Mouse (Mus musculus) spleen, adult 2 months (tissue): Measurements from ENCODE around the gene Celf1. TPM values are rescaled to one million over a fixed set of nuclear protein-coding genes. Genes with fewer than 3 reads are reported as not detected.
A peak's percentile ranks its signal among the peaks of the same experiment; 100 is the strongest.
"Not testable (repeated sequence)": the region's sequence is repeated elsewhere in the genome, so short reads cannot be mapped to it uniquely, and the experiment has no call there.

Experiments
- DNase-seq, 2 experiments: peaks; one replicate each; pipeline versions ENCODE4 v3.0.0 to v3.0.0-alpha.2; 2012 to 2021; ENCODE audit warnings: low spot score in 2 of 2, low read depth in 1 of 2
- H3K27ac ChIP-seq: fragments of 200-500 bp; 2 replicates; pipeline ENCODE4 v1.5.1; 2012; ENCODE audit warnings: low read length, inconsistent platforms; ENCODE audit not compliant: insufficient read depth
- H3K27me3 ChIP-seq: fragments of 200-500 bp; 2 replicates; pipeline ENCODE4 v1.6.1; 2012; ENCODE audit warnings: mild to moderate bottlenecking, moderate library complexity, low read length, inconsistent platforms; ENCODE audit not compliant: control insufficient read depth, insufficient read depth
- H3K36me3 ChIP-seq: fragments of 200-500 bp; 2 replicates; pipeline ENCODE4 v1.6.1; 2012; ENCODE audit warnings: mild to moderate bottlenecking, low read length, inconsistent platforms; ENCODE audit not compliant: control insufficient read depth, insufficient read depth
- H3K4me1 ChIP-seq: fragments of 200-500 bp; 2 replicates; pipeline ENCODE4 v1.6.1; 2011; ENCODE audit warnings: inconsistent platforms; ENCODE audit not compliant: control insufficient read depth, insufficient read depth, insufficient read length
- H3K4me3 ChIP-seq: fragments of 200-500 bp; 2 replicates; pipeline ENCODE4 v1.5.1; 2011; ENCODE audit warnings: mild to moderate bottlenecking, inconsistent platforms; ENCODE audit not compliant: insufficient read depth, insufficient read length; ENCODE audit errors: extremely low read depth
- CTCF ChIP-seq: fragments of 200-500 bp; IDR thresholded peaks from 2 replicates; pipeline ENCODE4 v1.5.1; 2011; ENCODE audit warnings: mild to moderate bottlenecking, inconsistent platforms; ENCODE audit not compliant: insufficient read depth, insufficient read length, insufficient replicate concordance; ENCODE audit errors: extremely low read depth
- POLR2A ChIP-seq: fragments of 200-500 bp; IDR thresholded peaks from 2 replicates; pipeline ENCODE4 v1.6.1; 2011; ENCODE audit warnings: low read depth, low read length, inconsistent platforms
- WGBS: fragments of 180-500 bp; shearing (Covaris S2); methylation state at CpG from one replicate; pipeline ENCODE4 v1.1.7; 2018; 5-methylcytosine and 5-hydroxymethylcytosine counted together
- polyA plus RNA-seq: library from polyadenylated mRNA; depleted of rRNA; stranded (reverse); fragments of >200 nt; gene quantifications from 2 replicates; pipeline ENCODE4 v1.2.3, GENCODE M21; 2012

Celf1 gene
- polyA plus RNA-seq, 1 experiment, result 35.3 TPM

- H3K4me3 ChIP-seq, result no peak overlapping the region
- H3K27me3 ChIP-seq, result no peaks in the 10 kb centered on the region
- no peak for DNase-seq
- peaks cover 3% of the 10 kb centered on the region; the same call in 1 of the 2 replicates for H3K4me1 ChIP-seq
- WGBS, result 80% methylated on average over 13 of the region's 13 CpGs
- no peaks in the 10 kb centered on the region for H3K36me3 ChIP-seq
- H3K27ac ChIP-seq, result no peak overlapping the region
- TF ChIP-seq POLR2A, result no peak
- TF ChIP-seq CTCF, result no peak
Observed at GRCm38 (mm10) chr2:91044727-91045126, 104.5 kb downstream of the Celf1 start.

- DNase-seq, H3K36me3 ChIP-seq, H3K4me1 ChIP-seq, H3K4me3 ChIP-seq, H3K27me3 ChIP-seq, H3K27ac ChIP-seq: not testable (repeated sequence)
- WGBS, result 88% methylated on average over 1 of the region's 1 CpGs
Observed at GRCm38 (mm10) chr2:91045805-91046204, 105.6 kb downstream of the Celf1 start.

- H3K36me3 ChIP-seq, result no peaks in the 10 kb centered on the region
- no peak overlapping the region for H3K4me3 ChIP-seq
- H3K27ac ChIP-seq, result no peak overlapping the region
- no peaks in the 10 kb centered on the region for H3K27me3 ChIP-seq
- H3K4me1 ChIP-seq, result no peaks in the 10 kb centered on the region
- TF ChIP-seq CTCF (no peak), POLR2A (no peak)
- no peak for DNase-seq
- 85% methylated on average over 9 of the region's 9 CpGs for WGBS
Observed at GRCm38 (mm10) chr2:91047359-91047758, 107.2 kb downstream of the Celf1 start.

DNA sequence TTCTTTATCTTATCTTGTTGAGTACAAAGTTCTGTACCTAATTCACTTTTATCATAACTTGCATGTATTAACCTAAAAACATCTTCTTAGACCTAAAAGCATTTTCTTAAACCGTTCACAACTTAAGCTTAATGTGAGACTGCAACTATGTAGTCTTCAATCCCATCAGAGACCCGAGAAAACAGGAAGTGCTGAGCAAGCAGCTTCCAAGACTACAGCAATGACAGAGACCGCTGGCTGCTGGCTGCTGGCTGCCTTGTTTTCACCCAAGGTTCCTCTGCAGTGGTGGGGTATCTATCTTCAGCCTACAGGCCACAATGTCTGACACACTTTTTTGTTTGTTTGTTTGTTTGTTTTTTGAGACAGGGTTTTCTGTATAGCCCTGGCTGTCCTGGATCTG is 111.7 kb downstream of the Celf1 start:
- 43% methylated on average over 3 of the region's 3 CpGs for WGBS
- Histone ChIP-seq H3K36me3 (peaks cover 12% of the 10 kb centered on the region), H3K4me1 (peaks cover 4% of the 10 kb centered on the region; the same call in 1 of the 2 replicates), H3K27me3 (no peaks in the 10 kb centered on the region), H3K4me3 (no peak overlapping the region), H3K27ac (no peak overlapping the region)
- TF ChIP-seq CTCF (no peak), POLR2A (no peak)
- no peak for DNase-seq

DNA sequence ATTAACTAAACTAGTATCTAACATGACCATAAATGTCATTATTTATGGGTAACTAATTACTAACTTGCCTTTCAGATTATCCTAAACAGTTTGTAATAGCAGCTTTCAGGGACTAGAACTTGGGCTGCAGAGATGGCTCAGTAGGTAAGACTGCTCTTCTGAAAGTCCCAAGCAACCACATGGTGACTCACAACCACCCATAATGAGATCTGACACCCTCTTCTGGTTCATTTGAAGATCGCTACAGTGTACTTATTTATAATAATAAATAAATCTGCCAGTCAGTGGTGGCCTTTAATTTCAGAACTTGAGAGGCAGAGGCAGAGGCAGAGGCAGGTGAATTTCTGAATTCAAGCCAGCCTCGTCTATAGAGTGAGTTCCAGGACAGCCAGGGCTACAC is 112.6 kb downstream of the Celf1 start:
- Histone ChIP-seq H3K27me3 (no peaks in the 10 kb centered on the region), H3K36me3 (peaks cover 19% of the 10 kb centered on the region), H3K4me1 (peaks cover 4% of the 10 kb centered on the region; the same call in 1 of the 2 replicates), H3K4me3 (no peak overlapping the region), H3K27ac (no peak overlapping the region)
- no peak for TF ChIP-seq POLR2A
- TF ChIP-seq CTCF, result no peak
- DNase-seq, result no peak
- WGBS, result 37% methylated on average over 2 of the region's 2 CpGs

- under 1% methylated on average over 6 of the region's 6 CpGs for WGBS
- no peak for DNase-seq
- peak overlapping the region; percentile 70 for H3K4me3 ChIP-seq
- H3K36me3 ChIP-seq, result peaks cover 23% of the 10 kb centered on the region
- peak overlapping the region; percentile 67 for H3K27ac ChIP-seq
- no peaks in the 10 kb centered on the region for H3K27me3 ChIP-seq
- H3K4me1 ChIP-seq, result peaks cover 4% of the 10 kb centered on the region; the same call in 1 of the 2 replicates
- TF ChIP-seq CTCF, result no peak
- TF ChIP-seq POLR2A, result no peak
Observed at GRCm38 (mm10) chr2:91053181-91053933, 113.2 kb downstream of the Celf1 start.

DNA sequence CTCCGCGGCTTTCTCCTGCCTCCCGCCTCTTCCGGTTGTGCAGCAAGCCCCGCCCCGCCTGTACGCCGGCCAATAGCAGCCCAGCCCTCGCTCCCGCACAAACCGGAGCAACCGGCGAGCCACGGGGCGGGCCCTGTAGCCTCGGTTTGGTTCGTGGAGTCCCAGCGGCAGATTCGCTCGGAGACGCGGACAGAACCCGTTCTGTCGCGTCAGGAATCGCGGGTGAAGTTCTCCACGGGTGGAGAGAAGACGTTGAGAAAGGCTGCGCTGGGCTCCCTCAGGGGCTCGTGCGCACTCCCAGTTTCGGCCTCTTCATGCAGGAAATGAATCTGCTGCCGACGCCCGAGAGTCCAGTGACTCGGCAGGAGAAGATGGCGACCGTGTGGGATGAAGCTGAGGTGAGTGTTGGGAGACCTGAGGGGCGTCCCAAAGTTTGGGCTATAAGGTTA is 113.8 kb downstream of the Celf1 start, which contains the start of gene Psmc3:
Gene Psmc3 (plus strand): TSS at position 76 of the 449 bp plus-strand sequence.
- under 1% methylated on average over 40 of the region's 40 CpGs for WGBS
- peaks cover 25% of the 10 kb centered on the region for H3K36me3 ChIP-seq
- H3K27ac ChIP-seq, result peak within 1 kb of the TSS; percentile 93
- no peak for TF ChIP-seq POLR2A
- no peak for TF ChIP-seq CTCF
- DNase-seq, result peak; percentile 76 to 97
- peaks cover 4% of the 10 kb centered on the region; the same call in 1 of the 2 replicates for H3K4me1 ChIP-seq
- no peaks in the 10 kb centered on the region for H3K27me3 ChIP-seq
- H3K4me3 ChIP-seq, result peak within 1 kb of the TSS; percentile 95
